ENCODE assay signal across 11 mouse cellular contexts in genomic region chr19:56974159-56974558, GRCm38 (mm10). TPM values are rescaled to one million over a fixed set of nuclear protein-coding genes. Genes with fewer than 3 reads are reported as not detected.
DNase-seq lines count a peak whose midpoint lies in the region; ATAC-seq and TF ChIP-seq lines count a peak whose summit lies in the region.
"Had no signal": no experiment of that assay in that cellular context is flagged by ENCODE, and none has a peak within 500 bp of the region (broad histone marks: within the 10 kb centered on the region; RNA-seq: fewer than 3 reads in every experiment).

No protein-coding gene starts in this region.

- TF ChIP-seq POLR2A in thymus, adult 2 months (IDR thresholded peaks at IDR 0.05; ENCODE audit: control insufficient read depth, extremely low read depth, insufficient read depth, low read length, poor library complexity) = no peak

- WGBS in embryonic facial prominence, embryonic 14.5 days = 82% methylated on average over 4 of the region's 4 CpGs
- WGBS in embryonic facial prominence, embryonic 10.5 days = 82% methylated on average over 4 of the region's 4 CpGs
- 75% methylated on average over 4 of the region's 4 CpGs for WGBS in liver, embryonic 12.5 days (ENCODE audit: insufficient replicate concordance)
- WGBS in thymus, adult 2 months = 89% methylated on average over 4 of the region's 4 CpGs

- intact Hi-C loops in gastrocnemius, postnatal 14 days (cut with DNase I; ENCODE audit: low total_unique reads) = no loop called here

- no peaks in the 10 kb centered on the region for H3K27me3 ChIP-seq in embryonic facial prominence, embryonic 14.5 days (replicated peaks; ENCODE audit: control insufficient read depth, insufficient read depth, low read length)
- no peaks in the 10 kb centered on the region for H3K27me3 ChIP-seq in embryonic facial prominence, embryonic 10.5 days (replicated peaks; ENCODE audit: low read depth, poor library complexity, severe bottlenecking)
- H3K27me3 ChIP-seq in liver, embryonic 12.5 days (replicated peaks) = no peaks in the 10 kb centered on the region
- H3K27me3 ChIP-seq in thymus, adult 2 months (ENCODE audit: control insufficient read depth, insufficient read depth, low read length) = no peaks in the 10 kb centered on the region
- H3K27me3 ChIP-seq: hindbrain, embryonic 12.5 days had no signal

- H3K4me2 ChIP-seq in embryonic facial prominence, embryonic 14.5 days (ENCODE audit: low read depth, low read length) = no peak overlapping the region
- H3K4me2 ChIP-seq in liver, embryonic 12.5 days = no peak overlapping the region
- H3K4me2 ChIP-seq: hindbrain, embryonic 12.5 days had no signal

- H3K4me3 ChIP-seq in embryonic facial prominence, embryonic 14.5 days (ENCODE audit: low read depth, low read length) = no peak overlapping the region
- H3K4me3 ChIP-seq in embryonic facial prominence, embryonic 10.5 days = no peak overlapping the region
- H3K4me3 ChIP-seq in liver, embryonic 12.5 days = no peak overlapping the region
- no peak overlapping the region for H3K4me3 ChIP-seq in thymus, adult 2 months (ENCODE audit: control insufficient read depth, insufficient read depth, low read length)
- H3K4me3 ChIP-seq: hindbrain, embryonic 12.5 days; megakaryocyte, embryonic 14.5 days had no signal

- no peak for TF ChIP-seq CTCF in thymus, adult 2 months (IDR thresholded peaks at IDR 0.05; ENCODE audit: borderline replicate concordance, control insufficient read depth, extremely low read depth, insufficient read depth, low read length, poor library complexity)

- no peak overlapping the region for H3K27ac ChIP-seq in embryonic facial prominence, embryonic 14.5 days (replicated peaks; ENCODE audit: low read depth, low read length)
- H3K27ac ChIP-seq in embryonic facial prominence, embryonic 10.5 days (replicated peaks) = no peak overlapping the region
- H3K27ac ChIP-seq in liver, embryonic 12.5 days = no peak overlapping the region
- no peak overlapping the region for H3K27ac ChIP-seq in thymus, adult 2 months (ENCODE audit: control insufficient read depth, insufficient read depth, low read length)
- H3K27ac ChIP-seq: hindbrain, embryonic 12.5 days had no signal

- H3K4me1 ChIP-seq in embryonic facial prominence, embryonic 14.5 days (ENCODE audit: control insufficient read depth, insufficient read depth, low read length) = no peaks in the 10 kb centered on the region
- peaks cover 14% of the 10 kb centered on the region for H3K4me1 ChIP-seq in embryonic facial prominence, embryonic 10.5 days
- H3K4me1 ChIP-seq in liver, embryonic 12.5 days = peaks cover 4% of the 10 kb centered on the region; the same call in 1 of the 2 replicates
- no peaks in the 10 kb centered on the region for H3K4me1 ChIP-seq in thymus, adult 2 months (replicated peaks; ENCODE audit: control insufficient read depth, insufficient read depth, low read length)
- H3K4me1 ChIP-seq: megakaryocyte, embryonic 14.5 days had no signal

- H3K36me3 ChIP-seq in embryonic facial prominence, embryonic 14.5 days (ENCODE audit: control insufficient read depth, insufficient read depth, low read length) = no peaks in the 10 kb centered on the region
- no peaks in the 10 kb centered on the region for H3K36me3 ChIP-seq in embryonic facial prominence, embryonic 10.5 days (replicated peaks)
- no peaks in the 10 kb centered on the region for H3K36me3 ChIP-seq in liver, embryonic 12.5 days
- no peaks in the 10 kb centered on the region for H3K36me3 ChIP-seq in thymus, adult 2 months (ENCODE audit: control insufficient read depth, insufficient read depth, low read length)
- H3K36me3 ChIP-seq: hindbrain, embryonic 12.5 days had no signal

- peak; percentile 79; the same call in 1 of the 2 replicates for ATAC-seq in embryonic facial prominence, embryonic 14.5 days (ENCODE audit: low read depth)
- no peak for ATAC-seq in liver, embryonic 12.5 days

- peak; percentile 65 for DNase-seq in embryonic facial prominence, embryonic 14.5 days (ENCODE audit: low spot score)
- no peak for DNase-seq in embryonic facial prominence, embryonic 10.5 days (ENCODE audit: low spot score)
- peak; percentile 50 for DNase-seq in liver
- peak; percentile 73 for DNase-seq in gastrocnemius, postnatal 14 days
- DNase-seq in skeletal muscle tissue, adult 2 months (ENCODE audit: low read depth, low spot score) = peak; percentile 76
- no peak for DNase-seq in T-cell, adult 2 months (ENCODE audit: low spot score)
- no peak for DNase-seq in thymus, adult 2 months
- DNase-seq: cerebellum, adult 8-10 months had no signal

- no peak overlapping the region for H3K9ac ChIP-seq in embryonic facial prominence, embryonic 14.5 days (ENCODE audit: low read depth, low read length)
- no peak overlapping the region for H3K9ac ChIP-seq in liver, embryonic 12.5 days
- H3K9ac ChIP-seq: hindbrain, embryonic 12.5 days had no signal

- no peaks in the 10 kb centered on the region for H3K9me3 ChIP-seq in embryonic facial prominence, embryonic 14.5 days (ENCODE audit: control insufficient read depth, low read length)
- H3K9me3 ChIP-seq in embryonic facial prominence, embryonic 10.5 days = no peaks in the 10 kb centered on the region
- H3K9me3 ChIP-seq in liver, embryonic 12.5 days (replicated peaks) = no peaks in the 10 kb centered on the region
- H3K9me3 ChIP-seq: hindbrain, embryonic 12.5 days; megakaryocyte, embryonic 14.5 days had no signal

RNA-seq across cellular contexts. Expression of gene Afap1l2, which starts 33.9 kb away (rescaled TPM):
- polyA plus RNA-seq in embryonic facial prominence, embryonic 14.5 days (2014; fragmentation: Nextera tagmentation; extraction: Ambion mirVana) = 10.8 and 11.5 TPM in 2 replicates
- 4.4 and 5.2 TPM in 2 replicates for polyA plus RNA-seq in embryonic facial prominence, embryonic 10.5 days (2016; fragmentation: Nextera tagmentation; extraction: Ambion mirVana)
- polyA plus RNA-seq in liver, embryonic 12.5 days (2016; fragmentation: Nextera tagmentation; extraction: Ambion mirVana) = 1.2 and 1.3 TPM in 2 replicates
- total RNA-seq in gastrocnemius, postnatal 14 days (2021) = 10 to 100 TPM in 1 of 2 experiments, 1 to 10 TPM in 1; 6.0 to 11.0 TPM
- polyA plus RNA-seq in thymus, adult 2 months (2012; rRNA removed) = 4.7 and 5.9 TPM in 2 replicates

Comparison
In these comparisons a context has a peak if more than half of its experiments do, and no peak if none do; other contexts are left out.
1. DNase-seq: peak in embryonic facial prominence, embryonic 14.5 days (single experiment), liver (single experiment), gastrocnemius, postnatal 14 days (single experiment) and skeletal muscle tissue, adult 2 months (single experiment); none in embryonic facial prominence, embryonic 10.5 days (single experiment), T-cell, adult 2 months (single experiment) and thymus, adult 2 months (single experiment).